Mouse (Mus musculus): ENCODE measurements around the gene Slc6a20b. TPM values are rescaled to one million over a fixed set of nuclear protein-coding genes. Genes with fewer than 3 reads are reported as not detected.

Slc6a20b gene
- polyA plus RNA-seq (2014; fragmentation: Illumina TruSeq; extraction: RNeasy Lipid Tissue Mini Kit (QIAGEN cat#74804); ENCODE audit: low read depth, low replicate concordance), result 0.21 TPM

GRCm38 (mm10) chr9:123632281-123632680 lies at the start of gene Slc6a20b:
TSS of gene Slc6a20b (minus strand) at chr9:123632565.

GRCm38 (mm10) chr9:123678327-123679105 lies 46.2 kb upstream of the Slc6a20b start, which contains the start of the genes Ccr9 and Slc6a20a:
TSS of gene Ccr9 (plus strand) at chr9:123678439.
TSS of gene Slc6a20a (minus strand) at chr9:123678885.

Other genes with a start within 250 kb of the Slc6a20b start
- gene Limd1, start 153.9 kb downstream of the Slc6a20b start, polyA plus RNA-seq (2014; fragmentation: Illumina TruSeq; extraction: RNeasy Lipid Tissue Mini Kit (QIAGEN cat#74804); ENCODE audit: low read depth, low replicate concordance), result 19.3 TPM
- gene Sacm1l, start 102.8 kb downstream of the Slc6a20b start, polyA plus RNA-seq (2014; fragmentation: Illumina TruSeq; extraction: RNeasy Lipid Tissue Mini Kit (QIAGEN cat#74804); ENCODE audit: low read depth, low replicate concordance), result 29.8 TPM
- not detected for gene Ccr9, start 45.9 kb upstream of the Slc6a20b start, polyA plus RNA-seq (2014; fragmentation: Illumina TruSeq; extraction: RNeasy Lipid Tissue Mini Kit (QIAGEN cat#74804); ENCODE audit: low read depth, low replicate concordance)
- gene Slc6a20a, start 46.3 kb upstream of the Slc6a20b start, polyA plus RNA-seq (2014; fragmentation: Illumina TruSeq; extraction: RNeasy Lipid Tissue Mini Kit (QIAGEN cat#74804); ENCODE audit: low read depth, low replicate concordance), result 1.6 TPM
- gene Lztfl1, start 85.1 kb upstream of the Slc6a20b start, polyA plus RNA-seq (2014; fragmentation: Illumina TruSeq; extraction: RNeasy Lipid Tissue Mini Kit (QIAGEN cat#74804); ENCODE audit: low read depth, low replicate concordance), result 693 TPM
- gene Cxcr6, start 173.9 kb upstream of the Slc6a20b start, polyA plus RNA-seq (2014; fragmentation: Illumina TruSeq; extraction: RNeasy Lipid Tissue Mini Kit (QIAGEN cat#74804); ENCODE audit: low read depth, low replicate concordance), result 0.38 TPM
- gene Fyco1, start 219.3 kb upstream of the Slc6a20b start, polyA plus RNA-seq (2014; fragmentation: Illumina TruSeq; extraction: RNeasy Lipid Tissue Mini Kit (QIAGEN cat#74804); ENCODE audit: low read depth, low replicate concordance), result 41.4 TPM
- gene Xcr1, start 229.5 kb upstream of the Slc6a20b start, polyA plus RNA-seq (2014; fragmentation: Illumina TruSeq; extraction: RNeasy Lipid Tissue Mini Kit (QIAGEN cat#74804); ENCODE audit: low read depth, low replicate concordance), result 0.24 TPM

Measured in testis, adult 10 weeks (tissue).